Mouse (Mus musculus) forebrain, embryonic 14.5 days (tissue): ENCODE measurements around the gene Cxcl2. TPM values are rescaled to one million over a fixed set of nuclear protein-coding genes. Genes with fewer than 3 reads are reported as not detected.
A peak's percentile ranks its signal among the peaks of the same experiment; 100 is the strongest.

ENCODE experiments used
- ATAC-seq: fragments of 200-750 bp; cut with Nextera tagmentation; 2 replicates; pipeline ENCODE4 v1.8.0; 2017; ENCODE audit warnings: mild to moderate bottlenecking, moderate library complexity
- DNase-seq: peaks from one replicate; pipeline ENCODE4 v3.0.0-alpha.2; 2015; ENCODE audit warnings: low spot score
- H3K27ac ChIP-seq: fragments of 300-500 bp; sonication (generic); 2 replicates; pipeline ENCODE4 v1.5.1; 2014; ENCODE audit warnings: low read depth, mild to moderate bottlenecking, control low read depth, low read length, moderate library complexity
- H3K27me3 ChIP-seq: fragments of 300-500 bp; sonication (generic); replicated peaks from 2 replicates; pipeline ENCODE4 v1.6.1; 2014; ENCODE audit warnings: low read length, control low read depth, mixed read lengths; ENCODE audit not compliant: control insufficient read depth, insufficient read depth
- H3K36me3 ChIP-seq: fragments of 300-500 bp; sonication (generic); 2 replicates; pipeline ENCODE4 v1.6.1; 2014; ENCODE audit warnings: low read length, control low read depth; ENCODE audit not compliant: control insufficient read depth, insufficient read depth
- H3K4me1 ChIP-seq: fragments of 300-500 bp; sonication (generic); 2 replicates; pipeline ENCODE4 v1.6.1; 2014; ENCODE audit warnings: antibody characterized with exemption, low read length, control low read depth; ENCODE audit not compliant: control insufficient read depth, insufficient read depth
- H3K4me2 ChIP-seq: fragments of 300-500 bp; sonication (generic); 2 replicates; pipeline ENCODE4 v1.6.1; 2014; ENCODE audit warnings: mild to moderate bottlenecking, control low read depth, low read length
- H3K4me3 ChIP-seq: fragments of 300-500 bp; sonication (generic); 2 replicates; pipeline ENCODE4 v1.5.1; 2014; ENCODE audit warnings: low read depth, low read length, control low read depth
- H3K9ac ChIP-seq: fragments of 300-500 bp; sonication (generic); 2 replicates; pipeline ENCODE4 v1.6.1; 2014; ENCODE audit warnings: mild to moderate bottlenecking, low read length, control low read depth, moderate library complexity
- H3K9me3 ChIP-seq: fragments of 300-500 bp; sonication (generic); replicated peaks from 2 replicates; pipeline ENCODE4 v1.6.1; 2016; ENCODE audit warnings: low read length, control low read depth, mixed read lengths; ENCODE audit not compliant: control insufficient read depth
- WGBS: fragments of 180-500 bp; shearing (Covaris S2); extraction: QIAGEN DNeasy Blood & Tissue Kit; methylation state at CpG from one replicate; pipeline ENCODE4 v1.1.7; 2014; 5-methylcytosine and 5-hydroxymethylcytosine counted together
- polyA plus RNA-seq: library from polyadenylated mRNA; unstranded; fragments of >200 nt; fragmentation: Nextera tagmentation; extraction: Ambion mirVana; gene quantifications from 2 replicates; pipeline ENCODE4 v1.2.1, GENCODE M21; 2014

Gene Cxcl2
- polyA plus RNA-seq, 1 experiment from 2014 or later = not detected

DNA sequence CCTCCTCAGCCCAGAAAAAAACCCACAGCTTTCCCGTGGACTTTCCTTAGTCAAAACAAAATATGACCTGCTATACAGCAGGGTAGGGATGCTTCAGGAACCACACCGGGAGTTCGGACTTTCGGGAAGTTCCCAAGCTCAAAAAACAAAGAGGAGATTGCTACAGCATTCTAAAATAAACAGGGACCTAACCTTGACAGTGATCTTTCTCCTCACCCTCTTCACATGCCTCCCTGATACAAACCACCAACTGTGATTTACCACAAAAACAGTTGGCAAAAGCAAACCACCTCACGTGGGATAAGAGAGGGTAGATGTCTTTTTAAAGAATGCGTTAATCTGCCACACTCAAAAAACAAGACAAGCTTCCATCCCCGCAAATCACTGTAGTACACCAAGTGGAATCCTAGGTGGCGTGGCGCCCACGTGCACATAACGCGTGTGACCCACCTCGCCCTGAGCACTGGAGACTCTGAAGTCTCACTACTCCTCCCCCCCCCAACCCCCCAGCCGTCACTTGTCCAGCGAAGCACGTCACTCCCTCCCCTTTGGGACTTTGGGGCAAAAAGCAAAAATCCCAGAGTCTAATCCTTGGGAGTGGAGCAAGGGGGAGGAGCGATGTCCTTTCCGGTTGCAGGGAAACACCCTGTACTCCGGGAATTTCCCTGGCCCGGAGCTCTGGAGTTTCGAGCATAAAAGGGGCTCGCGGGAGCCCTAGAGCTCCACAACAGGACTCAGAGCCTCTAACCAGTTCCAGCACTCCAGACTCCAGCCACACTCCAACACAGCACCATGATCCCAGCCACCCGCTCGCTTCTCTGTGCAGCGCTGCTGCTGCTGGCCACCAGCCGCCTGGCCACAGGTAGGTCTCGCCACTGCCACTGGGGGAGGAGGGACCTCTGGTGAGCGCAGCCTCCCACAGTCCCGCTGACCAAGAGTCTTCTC is 12.9 kb upstream of the Cxcl2 start, which contains the start of gene Cxcl1:
Gene Cxcl1 (plus strand): TSS at position 723 of the 945 bp plus-strand sequence.
- DNase-seq (peak; percentile 58), ATAC-seq (peak; percentile 88)
- Histone ChIP-seq H3K9me3 (no peaks in the 10 kb centered on the region), H3K4me3 (peak within 1 kb of the TSS; percentile 40), H3K27ac (no peak within 1 kb of the TSS), H3K27me3 (no peaks in the 10 kb centered on the region), H3K4me1 (peaks cover 5% of the 10 kb centered on the region), H3K4me2 (peak within 1 kb of the TSS; percentile 84), H3K9ac (peak within 1 kb of the TSS; percentile 54), H3K36me3 (no peaks in the 10 kb centered on the region)
- 5% methylated on average over 30 of the region's 30 CpGs for WGBS

DNA sequence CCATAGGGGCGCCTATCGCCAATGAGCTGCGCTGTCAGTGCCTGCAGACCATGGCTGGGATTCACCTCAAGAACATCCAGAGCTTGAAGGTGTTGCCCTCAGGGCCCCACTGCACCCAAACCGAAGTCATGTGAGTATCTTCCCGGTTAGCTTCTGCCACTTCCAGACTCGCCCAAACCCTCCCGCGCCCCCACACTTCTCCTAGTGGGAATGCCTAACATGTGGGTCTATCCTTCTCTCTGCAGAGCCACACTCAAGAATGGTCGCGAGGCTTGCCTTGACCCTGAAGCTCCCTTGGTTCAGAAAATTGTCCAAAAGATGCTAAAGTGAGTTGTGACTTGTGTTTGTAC is 12.2 kb upstream of the Cxcl2 start:
- Histone ChIP-seq H3K9me3 (no peaks in the 10 kb centered on the region), H3K27ac (no peak overlapping the region), H3K4me1 (peaks cover 5% of the 10 kb centered on the region), H3K36me3 (no peaks in the 10 kb centered on the region), H3K9ac (peak overlapping the region; percentile 54), H3K27me3 (no peaks in the 10 kb centered on the region), H3K4me3 (peak overlapping the region; percentile 40), H3K4me2 (peak overlapping the region; percentile 84)
- ATAC-seq = peak; percentile 27
- WGBS = 20% methylated on average over 10 of the region's 10 CpGs
- DNase-seq = no peak

DNA sequence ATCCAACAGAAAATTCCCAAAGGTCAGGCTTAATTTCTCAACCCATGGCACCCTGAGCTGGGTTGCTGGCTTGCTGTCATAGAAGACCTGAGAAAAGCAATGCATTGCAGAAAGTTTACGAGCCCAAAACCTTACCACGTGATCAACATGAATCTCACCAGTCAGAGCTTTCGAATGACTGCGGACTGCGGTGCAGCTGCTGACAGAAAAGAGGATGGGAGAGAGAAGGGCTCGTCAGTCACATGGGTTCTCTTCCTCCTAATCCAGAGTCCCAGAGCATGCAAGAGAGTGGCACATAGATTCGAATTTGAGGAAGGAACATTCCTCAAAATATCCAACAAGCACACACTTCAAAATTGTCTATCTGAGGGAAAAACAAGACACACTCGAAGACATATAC is 9.4 kb upstream of the Cxcl2 start:
- ATAC-seq (no peak), DNase-seq (no peak)
- peaks cover 5% of the 10 kb centered on the region for H3K4me1 ChIP-seq
- H3K27me3 ChIP-seq = no peaks in the 10 kb centered on the region
- no peak overlapping the region for H3K27ac ChIP-seq
- H3K4me3 ChIP-seq = no peak overlapping the region
- H3K36me3 ChIP-seq = no peaks in the 10 kb centered on the region
- H3K9me3 ChIP-seq = no peaks in the 10 kb centered on the region
- no peak overlapping the region for H3K4me2 ChIP-seq
- WGBS = 74% methylated on average over 8 of the region's 8 CpGs
- H3K9ac ChIP-seq = no peak overlapping the region

DNA sequence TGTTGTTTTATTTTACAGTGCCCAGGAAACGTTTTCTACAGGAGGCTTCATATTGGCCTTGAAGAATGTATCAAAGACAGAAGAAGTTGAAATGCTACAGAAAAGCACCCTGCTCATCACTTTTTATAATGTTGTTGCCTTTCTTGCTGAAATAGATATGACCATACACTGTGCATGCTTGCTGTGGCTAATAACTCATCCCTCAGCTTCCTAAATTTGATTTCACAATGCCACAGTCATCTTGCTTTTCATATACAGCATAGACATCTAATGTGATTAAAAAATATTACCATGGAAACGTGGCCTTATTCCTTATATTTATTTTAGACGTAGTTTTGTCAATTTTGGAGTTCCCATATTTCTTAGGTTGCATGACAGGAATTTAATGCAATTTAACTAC is 6.2 kb upstream of the Cxcl2 start:
- ATAC-seq = no peak
- 73% methylated on average over 3 of the region's 3 CpGs for WGBS
- Histone ChIP-seq H3K27ac (no peak overlapping the region), H3K4me3 (no peak overlapping the region), H3K27me3 (no peaks in the 10 kb centered on the region), H3K9ac (no peak overlapping the region), H3K9me3 (no peaks in the 10 kb centered on the region), H3K4me1 (no peaks in the 10 kb centered on the region), H3K36me3 (no peaks in the 10 kb centered on the region), H3K4me2 (no peak overlapping the region)
- DNase-seq = no peak

DNA sequence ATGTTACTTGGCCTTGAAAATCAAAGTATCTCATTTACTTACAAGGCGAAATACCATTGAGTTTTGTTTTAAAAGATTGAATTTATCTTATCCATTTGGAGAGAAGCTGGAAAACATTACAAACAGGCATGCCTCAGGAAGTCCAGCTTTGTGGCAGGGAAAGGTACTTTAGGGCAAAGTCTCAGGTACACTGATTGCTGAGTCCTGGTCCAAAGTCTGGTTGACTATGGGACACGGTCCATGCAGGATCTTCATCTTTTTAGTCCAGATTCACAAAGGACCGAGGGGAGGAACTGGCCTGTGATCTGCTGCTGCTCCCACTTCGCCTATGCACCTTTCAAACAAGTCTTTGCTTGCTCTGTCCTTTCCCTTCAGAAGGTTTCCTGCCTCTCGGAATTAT is 4.4 kb upstream of the Cxcl2 start:
- Histone ChIP-seq H3K4me2 (no peak overlapping the region), H3K9me3 (no peaks in the 10 kb centered on the region), H3K4me3 (no peak overlapping the region), H3K27ac (no peak overlapping the region), H3K36me3 (no peaks in the 10 kb centered on the region), H3K4me1 (peaks cover 4% of the 10 kb centered on the region; the same call in 1 of the 2 replicates), H3K9ac (no peak overlapping the region), H3K27me3 (0 out of 2 replicates have a peak, but pooled peaks cover under 1% of the 10 kb centered on the region)
- ATAC-seq = no peak
- no peak for DNase-seq
- 83% methylated on average over 5 of the region's 5 CpGs for WGBS

DNA sequence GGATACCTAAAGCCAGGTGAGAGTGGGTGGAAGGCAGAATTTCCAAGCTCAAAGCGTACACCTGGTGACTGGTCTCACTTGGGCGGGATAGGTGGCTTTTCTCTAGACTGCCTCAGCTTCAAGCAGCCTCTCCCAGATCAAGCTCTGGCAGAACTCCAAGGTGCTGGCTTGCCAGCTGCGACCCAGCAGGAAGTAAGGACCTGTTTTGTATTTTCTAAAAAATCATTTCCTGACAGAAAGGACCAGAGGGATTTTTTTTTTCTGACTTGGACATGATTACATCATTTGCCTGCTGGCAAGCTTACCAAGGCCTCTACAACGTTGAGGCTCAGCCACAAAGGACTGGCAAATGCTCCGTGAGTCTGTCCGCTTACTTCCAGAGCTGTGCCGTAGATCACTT is 3.5 kb upstream of the Cxcl2 start:
- Histone ChIP-seq H3K36me3 (no peaks in the 10 kb centered on the region), H3K27ac (no peak overlapping the region), H3K9ac (no peak overlapping the region), H3K9me3 (no peaks in the 10 kb centered on the region), H3K4me1 (peaks cover 4% of the 10 kb centered on the region; the same call in 1 of the 2 replicates), H3K4me3 (no peak overlapping the region), H3K27me3 (0 out of 2 replicates have a peak, but pooled peaks cover 5% of the 10 kb centered on the region), H3K4me2 (no peak overlapping the region)
- no peak for ATAC-seq
- WGBS = 39% methylated on average over 7 of the region's 7 CpGs
- peak; percentile 58 for DNase-seq

DNA sequence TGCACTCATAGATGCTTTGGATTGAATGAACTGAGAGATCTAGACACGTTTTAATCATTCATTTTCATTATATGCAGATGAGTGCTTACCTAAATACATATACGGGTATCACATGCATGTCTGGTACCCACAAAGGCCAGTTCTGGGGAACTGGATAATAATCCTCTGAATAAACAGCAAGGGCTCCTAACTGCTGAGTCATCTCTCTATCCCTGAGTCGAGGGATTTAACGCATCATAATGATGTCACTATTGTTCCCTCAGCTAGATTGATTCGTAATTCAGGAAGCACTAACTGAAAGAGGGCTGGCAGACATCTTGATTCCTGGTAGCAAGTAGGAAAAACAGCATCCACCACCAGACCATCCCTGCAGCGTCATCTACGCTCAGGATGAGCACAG is 3.0 kb upstream of the Cxcl2 start:
- Histone ChIP-seq H3K36me3 (no peaks in the 10 kb centered on the region), H3K9ac (no peak overlapping the region), H3K27me3 (0 out of 2 replicates have a peak, but pooled peaks cover 5% of the 10 kb centered on the region), H3K4me3 (no peak overlapping the region), H3K4me2 (no peak overlapping the region), H3K4me1 (peaks cover 4% of the 10 kb centered on the region; the same call in 1 of the 2 replicates), H3K27ac (no peak overlapping the region), H3K9me3 (no peaks in the 10 kb centered on the region)
- WGBS = 66% methylated on average over 7 of the region's 7 CpGs
- ATAC-seq (0 out of 2 replicates have a peak, but pooled peaks have one; percentile 11), DNase-seq (peak; percentile 12)

DNA sequence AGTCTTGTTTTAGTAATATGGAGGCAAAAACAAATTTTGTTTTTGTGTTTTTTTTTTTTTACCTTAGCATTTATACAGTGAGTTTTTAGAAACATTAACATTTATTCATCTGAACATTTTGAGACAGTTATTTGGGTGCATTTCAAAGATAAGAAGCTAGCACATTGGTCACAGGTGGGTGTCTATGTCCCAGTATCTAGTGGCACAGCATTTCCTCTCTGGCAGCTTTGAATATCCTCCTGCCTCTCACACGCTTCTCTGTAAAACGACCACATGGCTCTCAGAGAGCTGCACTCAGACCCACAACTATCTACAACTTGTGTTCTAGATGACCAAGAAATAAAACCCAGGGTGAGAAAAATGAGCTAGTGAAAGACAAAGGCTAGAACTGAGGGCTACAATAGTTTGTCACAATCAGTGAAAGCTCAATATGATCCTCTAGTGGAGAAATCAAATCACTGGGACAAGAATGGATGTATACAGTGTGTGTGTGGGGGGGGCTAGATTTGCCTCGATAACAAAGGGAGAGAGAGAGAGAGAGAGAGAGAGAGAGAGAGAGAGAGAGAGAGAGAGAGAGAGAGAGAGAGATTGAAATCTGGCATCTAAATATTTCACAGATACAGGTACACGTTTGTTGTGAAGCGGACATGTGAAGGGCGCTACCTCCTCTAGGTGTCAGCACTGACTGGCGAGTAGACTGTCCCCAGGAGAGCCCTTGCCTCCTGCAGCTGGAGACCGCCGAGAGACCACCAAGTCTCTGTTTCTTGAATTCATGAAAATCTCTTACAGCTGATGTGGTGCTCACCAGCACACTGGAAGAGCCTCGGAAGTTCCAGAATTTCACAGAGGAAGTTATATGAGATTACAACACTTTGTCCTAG is 1.1 kb upstream of the Cxcl2 start:
- peaks cover 4% of the 10 kb centered on the region; the same call in 1 of the 2 replicates for H3K4me1 ChIP-seq
- no peak overlapping the region for H3K9ac ChIP-seq
- ATAC-seq = peak; percentile 42; the same call in 1 of the 2 replicates
- peak; percentile 25 for DNase-seq
- peak overlapping the region; percentile 68 for H3K4me2 ChIP-seq
- H3K27me3 ChIP-seq = 0 out of 2 replicates have a peak, but pooled peaks cover 5% of the 10 kb centered on the region
- H3K9me3 ChIP-seq = no peaks in the 10 kb centered on the region
- 11% methylated on average over 10 of the region's 10 CpGs for WGBS
- H3K4me3 ChIP-seq = peak overlapping the region; percentile 22; the same call in 1 of the 2 replicates
- H3K36me3 ChIP-seq = no peaks in the 10 kb centered on the region
- no peak overlapping the region for H3K27ac ChIP-seq
